10 mouse cellular contexts compared by ENCODE assay signal in the genomic region with DNA sequence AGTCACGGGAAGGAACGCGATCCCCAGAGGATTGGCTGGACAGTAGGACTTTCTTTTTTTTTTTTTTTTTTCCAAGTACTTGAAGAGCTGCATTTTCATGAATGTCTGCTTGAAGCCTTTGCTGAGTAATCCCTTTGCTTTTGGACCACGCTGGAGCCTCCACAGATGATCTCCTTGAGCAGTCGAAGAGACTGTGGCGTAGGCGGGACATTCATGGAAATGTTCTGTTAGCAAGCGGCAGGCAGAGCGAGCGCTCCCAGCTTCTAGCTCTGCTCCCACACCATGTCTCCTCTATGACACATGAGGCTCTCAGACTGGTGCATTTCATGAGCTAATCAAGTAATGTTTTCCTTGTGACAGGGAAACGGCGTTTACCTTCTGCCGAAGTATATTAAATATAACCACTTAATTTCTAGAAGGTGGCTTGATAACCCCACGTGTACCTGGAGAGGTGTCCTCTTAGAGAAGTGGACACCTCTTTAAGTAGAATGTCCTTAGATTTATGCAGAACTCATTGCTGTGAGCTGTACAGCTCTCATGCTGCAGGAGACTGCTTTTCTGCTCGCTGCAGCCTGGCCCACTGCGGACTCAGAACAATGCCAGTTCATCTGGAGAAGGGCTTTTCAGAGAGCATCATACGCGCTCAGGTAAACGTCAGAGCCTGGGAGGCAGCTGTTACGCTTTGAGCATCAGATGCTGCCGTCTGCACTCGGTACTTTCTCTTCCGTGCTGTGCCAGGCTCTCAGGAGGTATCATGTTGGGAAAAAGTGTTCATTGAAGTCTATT.
DNase-seq lines count a peak whose midpoint lies in the region; ATAC-seq and TF ChIP-seq lines count a peak whose summit lies in the region.
"Had no signal": no experiment of that assay in that cellular context is flagged by ENCODE, and none has a peak within 500 bp of the region (broad histone marks: within the 10 kb centered on the region; RNA-seq: fewer than 3 reads in every experiment).

No protein-coding gene starts in this region.

- ATAC-seq in hindbrain, embryonic 15.5 days (ENCODE audit: low FRiP score, low read depth): peak; percentile 27; the same call in 1 of the 2 replicates
- ATAC-seq in hindbrain, postnatal 0 days: peak; percentile 56; the same call in 1 of the 2 replicates
- ATAC-seq in midbrain, embryonic 15.5 days (replicated peaks): 0 out of 2 replicates have a peak, but pooled peaks have one; percentile 16
- ATAC-seq in intestine, postnatal 0 days: no peak
- ATAC-seq: Patski had no signal

- no peaks in the 10 kb centered on the region for H3K36me3 ChIP-seq in hindbrain, embryonic 15.5 days
- H3K36me3 ChIP-seq in hindbrain, embryonic 10.5 days: no peaks in the 10 kb centered on the region
- no peaks in the 10 kb centered on the region for H3K36me3 ChIP-seq in hindbrain, postnatal 0 days (ENCODE audit: insufficient read depth, low read length)
- H3K36me3 ChIP-seq in midbrain, embryonic 15.5 days (replicated peaks): no peaks in the 10 kb centered on the region
- H3K36me3 ChIP-seq in intestine, postnatal 0 days (ENCODE audit: control insufficient read depth, insufficient read depth): no peaks in the 10 kb centered on the region
- H3K36me3 ChIP-seq: stomach, embryonic 15.5 days had no signal

- H3K4me3 ChIP-seq in hindbrain, embryonic 15.5 days: no peak overlapping the region
- no peak overlapping the region for H3K4me3 ChIP-seq in hindbrain, embryonic 10.5 days
- H3K4me3 ChIP-seq in hindbrain, postnatal 0 days (ENCODE audit: low read length): no peak overlapping the region
- no peak overlapping the region for H3K4me3 ChIP-seq in midbrain, embryonic 15.5 days
- no peak overlapping the region for H3K4me3 ChIP-seq in intestine, postnatal 0 days (ENCODE audit: low read depth, low read length)
- H3K4me3 ChIP-seq: stomach, embryonic 15.5 days had no signal

- 57% methylated on average over 23 of the region's 23 CpGs for WGBS in hindbrain, embryonic 15.5 days
- 81% methylated on average over 23 of the region's 23 CpGs for WGBS in hindbrain, embryonic 10.5 days
- 56% methylated on average over 23 of the region's 23 CpGs for WGBS in hindbrain, postnatal 0 days
- WGBS in midbrain, embryonic 15.5 days: 59% methylated on average over 23 of the region's 23 CpGs
- WGBS in intestine, postnatal 0 days: 69% methylated on average over 23 of the region's 23 CpGs

- H3K4me2 ChIP-seq in hindbrain, embryonic 15.5 days: no peak overlapping the region
- H3K4me2 ChIP-seq in hindbrain, postnatal 0 days (ENCODE audit: low read depth, low read length): peak overlapping the region; percentile 2
- H3K4me2 ChIP-seq in midbrain, embryonic 15.5 days: peak overlapping the region; percentile 20; the same call in 1 of the 2 replicates
- no peak overlapping the region for H3K4me2 ChIP-seq in intestine, postnatal 0 days (replicated peaks; ENCODE audit: low read depth)
- H3K4me2 ChIP-seq: stomach, embryonic 15.5 days had no signal

- 0 out of 2 replicates have a peak overlapping the region, but pooled peaks have one; percentile 2 for H3K9ac ChIP-seq in hindbrain, embryonic 15.5 days
- no peak overlapping the region for H3K9ac ChIP-seq in hindbrain, postnatal 0 days (replicated peaks; ENCODE audit: low read length)
- no peak overlapping the region; the same call in 1 of the 2 replicates for H3K9ac ChIP-seq in midbrain, embryonic 15.5 days
- H3K9ac ChIP-seq in intestine, postnatal 0 days (ENCODE audit: low read depth, low read length): no peak overlapping the region
- H3K9ac ChIP-seq: stomach, embryonic 15.5 days had no signal

- no peak for TF ChIP-seq CTCF in hindbrain, postnatal 0 days (IDR thresholded peaks at IDR 0.05; ENCODE audit: low read depth)
- TF ChIP-seq CTCF in intestine, postnatal 0 days (IDR thresholded peaks at IDR 0.05; ENCODE audit: low read depth): no peak

- peak overlapping the region; percentile 44 for H3K27ac ChIP-seq in hindbrain, embryonic 15.5 days (replicated peaks)
- H3K27ac ChIP-seq in hindbrain, embryonic 10.5 days: no peak overlapping the region
- peak overlapping the region; percentile 49 for H3K27ac ChIP-seq in hindbrain, postnatal 0 days
- peak overlapping the region; percentile 61; the same call in 1 of the 2 replicates for H3K27ac ChIP-seq in midbrain, embryonic 15.5 days
- no peak overlapping the region for H3K27ac ChIP-seq in intestine, postnatal 0 days (ENCODE audit: low read depth, low read length)
- H3K27ac ChIP-seq: stomach, embryonic 15.5 days had no signal

- DNase-seq in hindbrain, embryonic 10.5 days (ENCODE audit: low spot score): no peak
- peak; percentile 40 for DNase-seq in fibroblast of lung, adult 2 months (ENCODE audit: low read depth)
- DNase-seq in hindbrain, postnatal 0 days (ENCODE audit: low spot score): peak; percentile 41
- DNase-seq in c-Kit-positive CD71-positive TER-119-positive erythroid progenitor cells, embryonic 14.5 days (ENCODE audit: low spot score): no peak
- DNase-seq in spleen, adult 12 weeks (ENCODE audit: low spot score): no peak

- no peaks in the 10 kb centered on the region for H3K27me3 ChIP-seq in hindbrain, embryonic 15.5 days
- H3K27me3 ChIP-seq in hindbrain, embryonic 10.5 days (ENCODE audit: insufficient read depth, poor library complexity, severe bottlenecking): peaks cover 25% of the 10 kb centered on the region
- no peaks in the 10 kb centered on the region for H3K27me3 ChIP-seq in hindbrain, postnatal 0 days (ENCODE audit: insufficient read depth, low read length)
- no peaks in the 10 kb centered on the region for H3K27me3 ChIP-seq in midbrain, embryonic 15.5 days (replicated peaks)
- no peaks in the 10 kb centered on the region for H3K27me3 ChIP-seq in intestine, postnatal 0 days (replicated peaks; ENCODE audit: control insufficient read depth, insufficient read depth, low read length)
- H3K27me3 ChIP-seq: Patski had no signal

- no peaks in the 10 kb centered on the region for H3K9me3 ChIP-seq in hindbrain, embryonic 15.5 days
- no peaks in the 10 kb centered on the region for H3K9me3 ChIP-seq in hindbrain, embryonic 10.5 days
- H3K9me3 ChIP-seq in hindbrain, postnatal 0 days (ENCODE audit: low read length): no peaks in the 10 kb centered on the region
- no peaks in the 10 kb centered on the region for H3K9me3 ChIP-seq in midbrain, embryonic 15.5 days
- no peaks in the 10 kb centered on the region for H3K9me3 ChIP-seq in intestine, postnatal 0 days (ENCODE audit: control insufficient read depth)
- H3K9me3 ChIP-seq: stomach, embryonic 15.5 days had no signal

- peaks cover 19% of the 10 kb centered on the region for H3K4me1 ChIP-seq in hindbrain, embryonic 15.5 days (replicated peaks)
- peaks cover 20% of the 10 kb centered on the region for H3K4me1 ChIP-seq in hindbrain, embryonic 10.5 days (replicated peaks)
- peaks cover 11% of the 10 kb centered on the region; the same call in 1 of the 2 replicates for H3K4me1 ChIP-seq in hindbrain, postnatal 0 days (ENCODE audit: insufficient read depth, low read length)
- H3K4me1 ChIP-seq in midbrain, embryonic 15.5 days: peaks cover 24% of the 10 kb centered on the region
- H3K4me1 ChIP-seq in intestine, postnatal 0 days (replicated peaks; ENCODE audit: control insufficient read depth, insufficient read depth, low read length): no peaks in the 10 kb centered on the region

Comparison
In these comparisons a context has a peak if more than half of its experiments do, and no peak if none do; other contexts are left out.
1. H3K27ac ChIP-seq: peak in hindbrain, embryonic 15.5 days (single experiment), hindbrain, postnatal 0 days (single experiment) and midbrain, embryonic 15.5 days (single experiment); none in hindbrain, embryonic 10.5 days (single experiment) and intestine, postnatal 0 days (single experiment).
2. H3K4me2 ChIP-seq: peak in hindbrain, postnatal 0 days (single experiment) and midbrain, embryonic 15.5 days (single experiment); none in hindbrain, embryonic 15.5 days (single experiment) and intestine, postnatal 0 days (single experiment).
3. DNase-seq: peak in fibroblast of lung, adult 2 months (single experiment) and hindbrain, postnatal 0 days (single experiment); none in hindbrain, embryonic 10.5 days (single experiment), c-Kit-positive CD71-positive TER-119-positive erythroid progenitor cells, embryonic 14.5 days (single experiment) and spleen, adult 12 weeks (single experiment).